Mouse (Mus musculus) natural killer cell, adult 2 months (primary cell): ENCODE results near the gene Csrp3.
A peak's percentile ranks its signal among the peaks of the same experiment; 100 is the strongest.

Experiments
- DNase-seq, 2 experiments: peaks; one replicate each; pipeline ENCODE4 v3.0.0; 2022; ENCODE audit warnings: low spot score in 2 of 2

Csrp3 gene

GRCm38 (mm10) chr7:48829177-48829910 is 18.5 kb downstream of the Csrp3 start:
- DNase-seq = no peak

DNA sequence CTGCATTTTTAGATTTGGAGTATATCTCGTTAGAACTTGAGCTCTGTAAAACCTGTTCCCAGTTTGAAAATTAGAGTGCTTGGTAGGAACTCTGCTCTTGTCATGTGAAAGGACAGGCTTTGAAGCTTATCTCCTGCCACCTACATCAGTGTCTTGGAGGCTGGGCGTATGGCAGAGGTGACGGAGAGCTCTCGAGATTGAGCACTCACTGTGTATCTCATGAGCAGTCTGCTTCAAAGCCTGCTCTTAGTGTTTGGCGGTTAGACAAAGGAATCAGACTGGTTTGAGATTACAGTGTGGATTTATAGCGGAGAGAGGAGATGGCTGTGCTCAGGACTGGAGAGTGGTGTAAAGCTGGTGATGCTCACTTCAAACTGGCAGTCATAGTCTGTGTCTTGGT is 22.7 kb downstream of the Csrp3 start:
- DNase-seq = no peak

DNA sequence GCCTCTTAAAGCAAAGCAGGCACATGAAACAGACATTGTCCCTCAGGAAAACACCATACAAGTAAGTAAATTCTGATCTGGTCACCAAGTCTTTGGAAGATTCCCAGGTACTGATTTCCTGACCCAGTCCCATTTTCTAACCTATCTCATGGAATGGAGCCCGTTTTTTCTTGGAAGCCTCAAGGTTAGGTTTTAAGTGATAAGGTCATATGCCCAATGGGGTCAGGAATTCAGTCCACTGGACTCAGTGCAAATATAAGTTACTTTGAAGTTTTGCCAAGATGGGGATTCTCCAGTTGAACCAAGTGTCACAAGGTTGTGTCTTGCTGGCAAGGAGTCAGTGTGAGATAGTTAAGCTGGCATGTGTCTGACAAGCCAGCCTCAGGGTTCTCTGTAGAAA is 23.2 kb downstream of the Csrp3 start:
- no peak for DNase-seq

DNA sequence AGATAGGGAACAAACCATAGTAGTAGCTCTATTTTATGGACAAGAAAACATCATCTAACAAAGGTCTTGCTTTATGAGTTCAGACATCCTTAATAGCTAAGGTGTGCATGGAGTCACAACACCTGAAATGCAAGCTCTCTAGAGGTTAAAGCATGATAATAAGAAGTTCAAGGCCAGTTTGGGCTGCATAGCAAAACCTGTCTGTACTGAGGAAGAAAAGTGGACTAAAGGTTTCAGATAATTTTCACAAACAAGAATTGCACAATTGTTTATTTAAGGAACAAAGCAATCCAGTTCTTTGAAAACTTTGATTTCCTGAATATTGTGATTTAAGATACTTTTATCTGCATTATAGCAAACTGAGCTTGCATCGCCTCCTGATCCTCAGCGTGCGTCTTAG is 24.2 kb downstream of the Csrp3 start:
- no peak for DNase-seq

GRCm38 (mm10) chr7:48821654-48822053 is 26.2 kb downstream of the Csrp3 start:
- no peak for DNase-seq

DNA sequence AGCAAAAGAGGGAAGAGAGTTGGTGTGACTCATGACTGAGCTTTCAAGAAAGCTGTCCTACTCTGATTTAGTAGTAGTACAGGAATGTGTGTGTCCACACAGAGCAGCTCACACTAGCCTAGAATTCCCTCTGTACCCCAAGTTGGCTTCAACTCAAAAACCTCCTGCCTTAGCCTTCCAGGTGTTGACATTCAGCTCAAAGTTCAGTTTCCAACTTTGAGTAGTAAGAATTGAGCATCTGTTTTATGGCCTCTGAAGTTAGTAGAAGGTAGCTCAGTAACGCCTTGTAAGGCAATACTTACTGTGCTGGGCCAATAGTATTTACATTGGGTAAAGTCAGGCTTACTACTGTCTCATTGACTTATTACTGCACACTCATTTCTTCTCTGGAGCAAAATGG is 34.2 kb downstream of the Csrp3 start:
- DNase-seq = no peak

DNA sequence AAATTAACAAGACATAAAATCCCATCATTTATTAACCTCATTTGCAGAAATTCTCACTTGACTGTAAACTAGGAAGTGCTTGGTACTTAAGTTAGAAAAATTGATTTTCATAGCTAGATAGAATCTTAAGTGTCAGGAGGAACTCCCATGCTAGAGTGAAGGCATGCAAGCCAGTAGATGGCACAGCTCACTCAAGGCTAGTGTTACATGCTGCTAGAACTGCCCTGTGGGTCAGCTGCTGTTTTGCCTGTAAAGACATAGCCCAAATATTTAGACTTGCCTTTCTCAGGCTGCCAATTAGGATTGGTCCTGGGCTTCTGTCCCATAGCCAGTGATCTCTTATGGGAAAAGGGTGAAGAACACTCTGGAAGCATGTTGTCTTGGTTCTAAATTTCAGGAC is 35.5 kb downstream of the Csrp3 start:
- DNase-seq = no peak

DNA sequence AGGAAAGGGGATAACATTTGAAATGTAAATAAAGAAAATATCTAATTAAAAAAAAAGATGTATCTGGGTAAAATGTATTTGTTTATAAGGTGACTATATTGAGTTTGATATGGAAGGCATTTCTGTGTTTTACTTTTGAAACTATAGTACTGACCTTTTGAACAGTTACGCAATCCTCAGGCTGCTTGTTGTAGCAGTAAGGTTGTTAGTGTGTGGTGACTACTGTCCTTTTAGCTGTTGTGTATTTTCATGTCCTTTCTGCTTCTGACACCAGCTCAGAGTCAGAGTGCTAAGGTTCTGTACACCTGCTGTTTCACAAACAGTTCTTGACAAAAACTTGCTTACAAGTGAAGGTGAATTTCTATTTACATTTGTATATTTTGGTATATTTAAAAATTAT is 37.2 kb downstream of the Csrp3 start:
- no peak for DNase-seq

- no peak for DNase-seq
Observed at GRCm38 (mm10) chr7:48806587-48806986, 41.2 kb downstream of the Csrp3 start.

DNA sequence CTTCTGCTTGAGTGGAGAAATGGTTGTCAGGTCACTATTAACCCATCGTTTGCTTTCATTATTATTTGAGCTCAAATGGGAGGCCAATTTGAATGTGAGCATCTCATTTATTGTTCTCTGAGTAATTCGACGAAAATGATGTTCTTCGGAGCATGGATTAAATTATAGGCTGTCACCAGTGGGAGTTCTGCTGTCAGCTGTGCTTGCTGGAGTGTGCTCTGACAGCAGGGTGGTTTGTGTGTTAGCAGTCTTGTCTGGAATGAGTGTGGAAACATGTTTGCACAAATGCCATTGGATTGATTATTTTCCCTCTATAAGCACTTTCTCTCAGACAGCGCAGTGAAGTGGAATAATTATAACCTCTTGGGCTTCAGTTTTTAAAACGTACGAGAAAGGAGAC is 44.5 kb downstream of the Csrp3 start:
- DNase-seq = no peak

- peak; percentile 8 to 18 for DNase-seq
Observed at GRCm38 (mm10) chr7:48795130-48795529, 52.7 kb downstream of the Csrp3 start.

- no peak for DNase-seq
Observed at GRCm38 (mm10) chr7:48791412-48791811, 56.4 kb downstream of the Csrp3 start.

DNA sequence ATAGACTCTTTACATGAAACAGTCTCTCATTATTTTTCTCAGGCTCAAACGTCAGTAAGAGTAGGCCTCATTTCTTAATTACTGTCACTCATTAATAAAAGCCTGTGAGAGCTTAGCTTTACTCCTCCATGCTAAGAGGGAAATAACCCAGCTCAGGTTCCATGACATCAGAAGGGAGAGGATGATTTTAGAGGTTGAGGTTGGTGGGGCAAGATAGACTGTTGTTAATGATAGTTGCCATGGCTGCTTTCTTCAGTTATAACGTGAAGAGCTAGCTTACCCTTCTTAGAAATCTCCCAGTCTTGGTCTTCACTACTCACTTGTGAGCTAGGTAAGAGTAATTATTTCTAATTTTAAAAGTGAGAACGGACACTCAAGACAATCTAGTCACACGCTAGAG is 57.7 kb downstream of the Csrp3 start:
- peak in 1 of 2 experiments; percentile 5 for DNase-seq

GRCm38 (mm10) chr7:48788851-48789572 is 58.8 kb downstream of the Csrp3 start, which contains the start of gene Zdhhc13:
Gene Zdhhc13 (plus strand): TSS chr7:48789003.
- peak; percentile 91 to 94 for DNase-seq

DNA sequence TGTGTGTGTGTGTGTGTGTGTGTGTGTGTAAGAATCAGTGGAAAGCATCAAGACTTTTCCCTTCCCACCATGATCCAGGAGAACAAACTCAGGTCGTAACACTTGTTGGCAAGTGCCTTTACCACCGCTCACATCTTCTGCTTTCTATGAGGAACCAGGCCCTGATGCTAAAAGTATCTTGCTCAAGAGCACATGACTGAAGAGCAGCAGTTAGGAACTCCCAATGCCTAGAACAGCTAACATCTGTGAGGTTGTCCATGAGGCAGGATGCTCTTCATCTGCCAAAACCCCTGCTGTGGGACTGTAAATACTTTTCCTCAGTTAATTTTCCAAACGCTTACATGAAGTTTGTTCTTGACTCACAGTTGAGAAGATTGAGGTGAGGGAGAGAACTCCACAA is 59.5 kb downstream of the Csrp3 start:
- DNase-seq = peak; percentile 2 to 39

- peak in 1 of 2 experiments; percentile 3 for DNase-seq
Observed at GRCm38 (mm10) chr7:48784773-48785523, 62.9 kb downstream of the Csrp3 start.

DNA sequence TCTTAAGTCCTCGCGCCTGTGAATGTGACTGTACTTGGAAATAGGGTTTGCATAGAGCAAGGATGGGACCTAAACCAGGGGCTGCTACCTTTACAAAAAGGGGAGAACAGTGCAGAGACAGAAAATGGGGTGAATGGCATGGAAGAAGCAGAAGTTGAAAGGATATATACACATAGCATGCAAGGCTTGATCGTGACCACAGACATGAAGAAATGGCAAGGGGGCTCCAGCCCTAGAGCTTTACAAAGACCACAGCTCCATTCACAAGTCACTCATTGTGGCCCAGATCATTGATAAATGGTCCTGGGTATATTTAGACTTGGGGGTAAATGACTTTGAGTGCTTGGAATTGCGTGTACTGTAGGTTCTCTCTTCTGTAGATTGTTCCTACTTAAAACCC is 65.4 kb downstream of the Csrp3 start:
- DNase-seq = no peak
